Mouse (Mus musculus) frontal cortex, adult (tissue): ENCODE results near the gene Snx29.
"Not testable (repeated sequence)": the region's sequence is repeated elsewhere in the genome, so short reads cannot be mapped to it uniquely, and the experiment has no call there.

Experiments
- ATAC-seq: cut with Nextera tagmentation; 2 replicates; pipeline ENCODE4 v1.9.2; 2017; ENCODE audit warnings: mild to moderate bottlenecking, moderate library complexity, mixed read lengths; ENCODE audit not compliant: low TSS enrichment

Gene Snx29

DNA sequence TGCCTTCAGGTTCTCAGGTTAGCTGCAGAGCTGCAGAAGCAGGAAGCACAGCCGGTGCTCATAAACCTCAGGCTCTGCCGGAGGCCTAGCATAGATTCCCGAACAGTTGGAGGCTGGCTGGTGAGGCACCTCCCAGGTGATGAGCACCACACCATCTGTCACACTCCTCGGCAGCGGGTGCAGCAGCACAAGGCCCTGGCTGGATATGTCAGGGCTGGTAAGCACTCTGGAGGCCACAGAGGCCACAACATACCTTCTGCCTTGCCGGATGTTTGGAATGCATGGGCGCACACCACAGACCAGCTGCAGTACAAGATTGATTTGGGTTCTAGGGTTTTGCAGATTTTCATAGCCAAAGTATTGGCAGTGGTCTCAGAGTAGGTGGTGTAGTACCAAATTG, 172.2 kb downstream of the Snx29 start:
- ATAC-seq, result peak; percentile 59; the same call in 1 of the 2 replicates

DNA sequence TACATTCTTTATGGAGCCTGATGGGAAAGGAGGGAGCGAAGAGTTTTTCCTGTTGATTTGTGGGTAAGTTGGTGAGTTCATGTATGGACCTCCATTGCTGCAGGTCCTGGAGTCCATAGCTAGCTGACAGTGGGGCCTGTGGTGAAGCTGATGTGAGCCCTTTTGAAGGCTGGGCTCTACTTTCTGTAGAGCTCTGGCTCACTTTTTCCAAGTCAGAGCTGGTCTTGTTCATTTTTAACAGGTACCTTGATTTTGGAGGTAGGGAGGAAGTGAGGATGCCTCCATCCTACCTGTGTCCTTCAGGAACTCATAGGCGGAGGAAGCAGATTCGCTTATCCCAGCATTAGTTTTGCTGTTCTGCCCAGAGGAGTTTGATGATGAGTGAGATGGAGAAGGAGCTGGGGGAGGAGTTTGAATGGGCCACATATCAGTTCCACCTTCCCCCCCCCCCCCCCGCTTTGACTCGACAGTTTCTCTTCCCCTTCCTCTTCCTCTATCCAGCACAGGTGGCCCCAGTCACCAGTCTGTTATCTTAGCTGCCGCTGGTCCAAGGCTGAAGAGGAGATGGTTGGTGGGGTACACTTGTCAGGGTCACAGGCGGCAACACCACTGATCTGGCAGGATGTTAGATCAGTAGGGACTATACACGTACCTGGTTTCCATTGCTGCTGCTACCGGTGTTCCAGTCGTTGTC, 173.4 kb downstream of the Snx29 start:
- no peak for ATAC-seq

DNA sequence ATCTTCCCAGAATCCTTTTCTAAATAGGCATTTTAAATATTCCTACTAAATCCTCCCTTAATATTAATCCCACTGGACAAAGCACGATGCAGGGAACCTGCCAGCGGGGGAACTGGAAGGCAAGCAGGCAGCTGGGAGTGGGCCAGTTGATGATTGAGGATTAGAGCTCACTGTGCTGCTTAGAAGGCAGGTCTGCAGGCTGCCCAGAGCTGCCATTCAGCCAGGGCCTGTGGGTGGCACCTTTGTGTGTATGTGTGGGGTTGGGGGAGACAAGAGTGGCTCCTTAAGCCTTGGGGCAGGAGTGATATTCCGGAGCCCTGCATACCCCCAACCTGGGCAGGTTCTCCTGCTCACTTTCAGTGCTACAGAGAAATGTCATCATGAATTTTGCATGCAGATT, 174.0 kb downstream of the Snx29 start:
- no peak for ATAC-seq

DNA sequence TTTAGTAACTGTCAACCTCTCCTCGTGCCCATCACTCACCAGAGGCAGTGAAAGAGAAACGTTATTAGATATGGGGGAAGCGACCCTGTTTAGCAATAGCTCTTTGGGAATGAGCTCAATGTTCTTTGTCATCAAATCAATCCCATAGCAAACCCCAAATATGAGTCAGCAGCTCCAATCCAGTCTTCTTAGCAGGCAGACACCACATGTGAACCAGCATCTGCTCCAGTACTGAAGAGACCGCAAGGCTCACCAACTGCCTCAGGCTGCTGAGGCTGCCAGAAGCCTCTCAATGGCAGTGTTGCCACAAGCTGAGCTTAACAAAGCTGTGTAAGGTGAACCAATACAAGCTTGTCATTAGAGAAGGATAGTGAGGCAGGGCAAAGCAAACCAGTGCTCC, 177.4 kb downstream of the Snx29 start:
- ATAC-seq, result no peak

DNA sequence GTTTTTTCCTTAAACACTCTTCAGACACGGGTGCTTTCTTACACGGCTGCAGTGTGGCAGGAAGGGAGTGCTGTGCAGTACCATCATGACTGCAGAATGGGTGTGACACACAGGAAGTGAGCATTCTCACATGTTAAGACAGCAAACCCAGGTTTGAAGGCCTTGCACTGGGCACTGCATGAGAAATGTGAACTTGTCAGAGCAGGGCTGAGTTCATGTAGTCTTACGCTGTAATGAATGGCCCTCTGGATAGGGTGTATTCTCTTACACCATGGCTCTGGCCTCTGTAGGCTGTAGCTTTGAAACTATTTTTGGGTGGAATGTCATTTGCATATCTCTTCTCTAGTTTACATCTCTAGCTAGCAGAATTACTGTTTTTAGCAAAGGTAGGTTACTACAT, 178.4 kb downstream of the Snx29 start:
- ATAC-seq, result peak; percentile 61

DNA sequence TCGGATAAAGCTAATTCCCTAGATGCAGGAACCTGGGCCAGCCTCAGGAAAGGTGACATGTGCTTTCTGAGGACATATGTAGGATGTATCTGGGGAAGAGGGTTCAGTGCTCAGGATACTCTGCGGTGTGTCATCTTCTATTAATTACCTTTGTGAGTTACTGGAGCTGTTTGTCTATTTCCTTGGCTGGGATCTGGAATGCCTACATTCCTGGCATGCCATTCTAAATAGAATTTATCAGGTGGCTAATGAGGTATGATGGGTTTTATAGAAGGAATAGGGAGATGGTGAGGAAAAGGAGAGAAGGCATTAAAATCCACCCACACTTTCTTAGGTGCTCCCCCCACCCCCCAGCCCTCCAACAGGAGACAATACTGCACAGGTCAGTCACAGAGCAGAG, 178.9 kb downstream of the Snx29 start:
- no peak for ATAC-seq

DNA sequence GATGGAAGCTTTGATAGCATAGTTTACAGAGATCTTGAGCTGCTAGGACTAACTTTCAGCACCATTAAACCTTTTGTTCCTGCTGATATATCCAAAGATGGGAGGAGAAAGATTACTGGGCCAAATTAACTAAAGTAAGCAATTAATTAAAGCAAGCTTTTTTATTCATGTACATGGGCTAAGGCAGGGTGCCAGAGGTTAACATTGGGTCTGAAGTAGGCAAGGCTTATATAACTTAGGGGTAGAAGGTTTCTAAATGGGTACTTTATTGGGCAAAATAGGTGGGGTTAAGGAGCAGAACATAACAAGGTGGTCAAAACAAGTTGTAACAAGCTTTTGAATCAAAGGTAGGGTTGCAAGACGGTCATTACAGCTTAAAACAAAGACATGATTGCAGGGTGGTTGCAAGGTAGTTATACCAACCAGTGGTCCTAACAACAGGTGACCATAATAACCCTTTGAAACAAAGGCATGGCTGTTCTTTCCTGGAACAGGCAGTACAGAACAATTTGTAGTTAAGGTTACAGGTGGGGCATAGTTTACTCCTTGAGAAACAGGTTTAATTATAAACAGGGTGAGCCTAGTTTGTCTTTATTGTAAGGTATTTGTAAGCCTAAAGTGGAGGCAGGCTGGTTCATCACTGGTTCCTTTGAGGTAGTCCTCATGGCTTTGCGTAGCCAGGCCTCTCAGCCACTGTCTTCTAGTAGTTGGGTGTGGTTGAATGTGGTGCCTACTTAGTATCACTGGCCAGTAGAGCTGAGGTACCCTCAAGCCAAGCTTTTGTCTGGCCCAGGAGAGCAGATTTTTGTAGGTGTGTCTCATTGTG, 182.2 kb downstream of the Snx29 start:
- no peak for ATAC-seq

DNA sequence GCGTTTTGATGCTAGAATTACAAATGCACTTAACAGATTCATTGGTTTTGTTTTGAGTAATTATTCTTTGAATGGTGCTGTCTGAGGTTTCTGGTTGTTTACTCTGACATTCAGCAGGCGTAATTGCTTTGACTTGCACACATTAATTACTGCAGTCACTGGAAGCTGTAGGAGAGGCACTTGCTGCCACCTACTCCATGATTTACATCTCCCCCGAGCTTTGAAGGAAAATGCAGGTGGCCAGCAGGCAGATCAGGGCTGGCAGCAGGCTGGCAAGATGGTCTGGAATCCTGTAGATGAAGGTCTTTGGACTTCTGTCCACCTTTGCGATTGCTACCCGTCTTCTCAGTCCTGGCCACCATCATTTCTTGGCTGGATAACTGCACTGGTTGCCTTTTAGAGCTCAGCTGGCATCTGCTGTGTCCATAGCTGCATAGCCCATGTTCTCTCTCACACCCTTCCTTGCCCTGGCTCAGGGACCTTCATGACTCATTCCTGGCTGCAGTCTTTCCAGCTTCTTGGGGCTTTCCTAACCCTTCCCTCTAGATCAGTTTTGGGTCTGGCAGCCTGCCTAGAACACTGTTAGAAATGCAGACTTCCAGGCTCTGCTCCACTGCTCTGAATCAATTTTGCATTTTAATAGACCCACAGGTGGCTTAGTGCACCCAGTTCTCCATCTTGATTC, 182.9 kb downstream of the Snx29 start:
- peak; percentile 39; the same call in 1 of the 2 replicates for ATAC-seq

DNA sequence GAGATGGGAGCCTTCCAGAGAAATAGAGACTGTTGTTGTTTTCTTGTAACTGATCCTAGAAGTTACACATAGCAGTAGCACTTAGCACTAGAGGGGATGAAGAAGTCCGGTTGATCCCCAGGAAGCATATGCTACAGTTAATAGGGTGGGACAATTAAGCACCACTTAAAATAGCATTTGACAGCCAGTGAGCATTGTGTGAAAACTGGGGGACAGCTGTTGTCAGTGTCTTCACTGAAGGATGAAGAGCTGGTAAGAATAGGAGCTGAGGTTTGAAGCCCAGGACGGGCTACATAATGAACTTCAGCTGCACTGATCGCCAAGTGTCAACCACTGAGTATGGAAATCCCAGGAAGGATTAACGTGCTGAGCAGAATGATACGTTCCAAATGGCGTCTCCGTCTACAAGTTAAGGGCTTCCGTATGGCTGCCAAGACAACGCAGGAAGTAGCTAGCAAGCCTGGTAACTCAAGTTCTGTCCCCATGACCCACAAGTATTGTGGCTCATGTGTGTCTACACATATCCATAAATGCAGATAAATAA, 184.6 kb downstream of the Snx29 start:
- ATAC-seq, result no peak

DNA sequence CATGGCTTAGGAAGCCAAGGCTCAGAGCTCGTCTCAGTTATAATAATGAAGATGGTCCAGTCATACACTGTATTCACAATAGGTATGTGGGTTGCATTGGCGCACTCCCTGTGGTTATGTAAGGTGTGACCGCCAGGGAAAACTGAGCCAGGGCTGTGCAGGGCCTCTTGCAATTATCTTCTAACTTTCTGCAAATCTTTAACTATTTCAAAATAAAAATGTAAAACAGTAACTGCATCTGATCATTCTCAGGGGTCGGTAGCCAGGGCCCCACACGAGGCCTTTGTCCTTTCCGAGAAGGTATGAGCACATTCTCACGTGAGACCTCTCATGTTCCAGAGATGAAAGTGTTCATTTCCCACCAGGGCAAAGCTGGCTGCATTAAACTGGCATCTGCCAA, 185.6 kb downstream of the Snx29 start:
- no peak for ATAC-seq

DNA sequence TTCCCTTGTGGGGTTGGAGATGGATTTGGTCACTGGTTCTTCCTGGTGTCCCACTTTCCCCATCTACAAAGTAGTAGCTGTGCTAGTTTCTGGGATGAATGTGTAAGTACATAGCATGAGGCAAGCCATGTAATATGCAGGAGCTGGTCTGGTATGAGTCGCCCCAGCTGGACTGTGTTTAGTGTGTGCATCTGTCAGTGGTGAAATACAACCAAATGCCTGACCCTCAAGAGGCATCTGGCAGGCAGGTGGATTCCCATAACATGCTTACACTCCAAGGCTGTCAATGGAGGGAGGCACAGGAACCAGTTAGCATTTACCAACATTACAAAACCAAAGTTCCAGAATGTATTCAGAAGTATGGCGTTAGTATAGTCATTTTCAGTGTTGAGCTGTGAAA, 187.7 kb downstream of the Snx29 start:
- ATAC-seq, result no peak

DNA sequence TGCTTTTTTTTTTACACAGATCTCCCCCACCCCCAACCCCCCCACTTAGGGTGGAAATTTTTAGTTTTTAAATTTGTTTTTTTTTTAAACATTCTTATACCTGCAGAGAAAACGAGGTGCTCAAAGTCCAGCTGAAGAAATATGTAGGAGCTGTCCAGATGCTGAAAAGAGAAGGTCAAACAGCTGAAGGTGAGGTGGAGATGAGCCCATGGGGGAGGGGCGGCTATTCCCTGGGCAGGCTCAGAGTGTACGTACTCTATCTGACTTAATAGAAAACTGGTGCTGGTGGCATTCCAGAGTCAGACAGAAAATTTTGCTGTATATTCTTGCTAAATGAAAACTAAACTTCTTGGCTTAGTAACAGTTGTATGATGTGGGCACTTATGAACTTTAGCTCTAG, 188.1 kb downstream of the Snx29 start:
- ATAC-seq, result no peak

DNA sequence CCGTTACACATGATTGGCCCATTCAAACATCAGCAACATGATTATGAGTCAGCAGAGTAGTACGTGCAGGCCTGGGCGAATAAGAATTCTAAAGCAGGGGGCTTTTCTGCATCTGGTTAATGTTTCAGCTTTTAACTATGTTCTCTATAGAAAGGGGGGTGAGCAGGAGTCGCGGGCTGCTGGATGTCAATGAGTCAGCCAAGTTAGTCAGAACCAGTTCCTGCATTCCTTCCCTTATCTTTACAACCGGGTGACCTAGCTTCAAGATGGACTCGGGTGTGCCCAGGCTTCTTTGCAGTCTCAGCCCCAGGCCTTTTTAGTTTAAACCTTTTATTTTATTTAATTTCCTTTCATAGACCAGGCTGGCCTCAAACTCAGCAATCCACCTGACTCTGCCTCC, 189.0 kb downstream of the Snx29 start:
- ATAC-seq, result not testable (repeated sequence)

DNA sequence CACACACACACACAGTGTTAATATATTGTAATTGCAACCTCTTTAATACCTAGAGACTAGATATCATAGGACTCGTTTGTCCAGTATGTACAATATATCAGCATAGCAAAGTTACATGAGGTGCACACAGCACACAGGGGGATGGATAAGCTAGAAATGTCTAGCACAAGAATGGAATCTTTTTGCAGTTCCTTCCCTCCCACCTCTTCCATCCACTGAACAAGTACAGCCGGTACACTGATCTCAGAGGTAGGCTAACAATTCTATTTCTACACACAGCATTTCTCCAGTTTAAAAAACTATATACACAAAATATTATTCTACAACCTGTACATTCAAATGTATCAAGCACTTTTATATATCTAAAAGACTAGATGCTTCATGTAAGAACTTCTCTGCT, 194.0 kb downstream of the Snx29 start:
- peak; percentile 81; the same call in 1 of the 2 replicates for ATAC-seq

DNA sequence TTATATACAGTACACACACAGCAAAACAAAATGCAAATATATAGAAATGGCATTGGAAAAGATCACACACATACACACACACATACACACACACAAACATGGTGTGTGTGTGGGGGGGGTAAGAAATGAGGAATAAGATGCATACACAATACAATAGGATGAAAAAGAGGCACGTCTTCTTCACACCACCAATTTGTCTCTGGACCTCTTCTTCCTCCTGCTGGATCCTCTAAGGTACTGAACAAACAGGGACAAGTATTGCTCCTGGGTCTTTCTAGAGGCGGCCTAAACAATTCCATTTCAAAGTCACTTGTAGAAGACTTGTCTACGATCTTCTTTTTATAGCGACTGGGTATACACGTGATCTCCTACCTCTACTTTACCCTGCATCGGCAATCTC, 194.7 kb downstream of the Snx29 start:
- ATAC-seq, result no peak

DNA sequence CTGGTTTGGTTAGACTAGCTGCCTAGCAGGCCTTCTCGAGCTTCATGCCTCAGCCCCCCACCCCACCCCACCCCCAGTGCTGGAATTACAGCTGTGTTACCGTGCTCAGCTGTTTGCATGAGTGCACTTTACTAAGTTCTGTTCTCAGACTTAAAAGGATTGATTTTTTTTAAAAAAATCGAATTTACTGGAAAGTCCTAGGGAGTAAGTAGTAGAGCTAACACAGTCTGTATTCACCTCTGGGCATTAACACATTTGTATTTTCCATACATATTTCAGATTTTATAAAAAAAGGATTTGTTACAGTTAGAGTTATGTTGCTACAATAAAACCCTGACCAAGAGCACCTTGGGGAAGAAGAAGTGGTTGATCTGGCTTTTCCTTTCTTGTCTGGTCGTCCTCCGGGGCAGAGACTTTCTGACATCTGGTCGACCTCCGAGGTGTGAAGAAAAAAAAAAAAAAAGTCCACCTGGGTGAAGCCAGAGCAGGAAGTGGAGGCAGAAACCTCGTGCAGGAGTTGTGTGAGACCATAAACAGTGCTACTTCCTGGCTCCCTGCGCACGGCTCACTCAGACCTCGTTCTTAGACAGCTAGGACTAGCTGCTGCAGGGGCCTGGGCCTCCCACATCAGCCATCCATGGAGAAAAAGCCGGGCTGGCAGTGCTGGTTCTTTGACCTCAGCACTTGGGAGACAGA, 196.2 kb downstream of the Snx29 start:
- no peak for ATAC-seq

DNA sequence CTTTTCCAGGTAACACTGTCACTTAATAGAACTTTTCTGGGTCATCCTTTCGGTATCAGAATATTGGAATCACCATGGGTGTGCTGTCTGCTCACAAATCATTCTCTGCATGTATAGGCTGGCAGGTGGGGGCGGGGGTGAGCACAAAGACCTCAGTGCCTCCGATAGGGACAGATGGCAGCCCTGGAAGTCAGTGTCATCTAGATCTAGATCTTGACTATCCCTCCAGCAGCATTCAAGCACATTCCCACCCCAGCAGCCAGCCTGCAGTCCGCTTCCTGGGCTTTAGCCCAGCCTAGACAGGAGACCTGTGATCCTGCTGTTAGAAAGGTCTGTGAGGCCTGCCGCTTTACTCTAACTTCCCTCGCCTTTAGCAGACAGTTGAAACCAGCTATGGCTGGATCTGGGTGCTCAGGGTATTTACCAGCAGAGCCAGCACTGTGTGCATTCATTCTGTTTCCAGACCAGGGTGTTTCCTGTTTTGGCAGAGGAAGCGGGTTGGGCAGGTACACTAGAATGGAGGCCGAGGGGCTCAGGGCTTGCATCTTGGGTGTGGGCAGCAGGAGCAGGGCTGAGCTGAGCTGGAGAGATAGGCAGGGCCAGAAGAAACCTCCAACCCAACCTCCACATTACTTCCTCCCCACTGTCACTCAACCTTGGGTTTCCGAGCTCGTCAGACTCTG, 203.5 kb downstream of the Snx29 start:
- ATAC-seq, result peak; percentile 42; the same call in 1 of the 2 replicates

DNA sequence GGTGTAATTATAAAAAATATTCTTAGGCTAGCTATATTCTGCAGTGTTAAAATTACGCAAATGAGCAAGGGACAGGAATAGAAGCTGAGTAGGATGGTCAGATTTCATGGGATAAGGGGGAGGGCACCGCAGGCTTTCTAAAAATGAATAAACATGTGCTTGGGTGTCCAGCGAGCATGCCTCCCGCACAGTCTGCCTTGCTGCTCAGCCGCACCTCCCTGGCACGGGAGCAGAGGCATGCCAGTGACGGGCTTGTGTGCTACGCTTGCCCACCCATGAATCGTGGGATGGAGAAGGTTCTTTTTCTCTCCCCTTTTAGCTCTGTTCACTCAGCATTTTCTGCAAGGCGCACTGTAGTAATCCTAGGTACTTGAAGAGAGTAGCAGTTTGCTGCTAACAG, 204.3 kb downstream of the Snx29 start:
- peak; percentile 88 for ATAC-seq

DNA sequence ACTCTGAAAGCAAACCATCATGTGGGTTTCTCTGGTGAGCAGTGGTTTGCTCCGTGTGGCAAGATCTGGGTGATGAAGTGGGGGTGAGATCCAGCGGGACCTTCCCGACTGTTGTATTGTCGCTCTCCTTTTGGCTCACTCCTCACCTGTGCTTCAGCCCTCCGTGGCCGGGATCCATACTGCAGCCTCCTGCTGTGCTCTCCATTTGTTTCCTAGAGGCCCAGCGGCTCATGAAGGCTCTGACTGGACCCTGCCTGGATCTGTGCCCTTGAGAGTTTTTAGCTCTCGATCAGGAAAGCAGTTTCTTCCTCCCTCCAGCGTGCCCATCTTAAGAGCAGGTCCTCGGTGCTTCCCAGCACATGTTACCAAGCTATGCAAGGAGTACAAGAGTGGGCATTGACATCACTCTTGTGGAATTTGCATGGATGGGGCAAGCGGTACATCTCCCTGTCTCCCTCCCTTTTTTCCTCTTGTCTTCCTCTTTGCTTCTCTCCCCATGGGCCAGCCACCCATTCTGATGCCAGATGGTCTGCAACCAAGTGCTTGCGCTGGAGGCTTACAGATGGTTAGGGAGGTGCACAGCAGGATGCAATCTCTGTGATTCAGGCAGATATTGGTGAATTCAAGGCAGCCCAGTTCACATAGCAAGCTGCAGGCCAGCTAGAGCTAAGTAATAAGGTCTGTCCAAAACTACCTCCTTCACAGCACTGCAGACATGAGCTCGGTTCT, 207.9 kb downstream of the Snx29 start:
- ATAC-seq, result no peak

DNA sequence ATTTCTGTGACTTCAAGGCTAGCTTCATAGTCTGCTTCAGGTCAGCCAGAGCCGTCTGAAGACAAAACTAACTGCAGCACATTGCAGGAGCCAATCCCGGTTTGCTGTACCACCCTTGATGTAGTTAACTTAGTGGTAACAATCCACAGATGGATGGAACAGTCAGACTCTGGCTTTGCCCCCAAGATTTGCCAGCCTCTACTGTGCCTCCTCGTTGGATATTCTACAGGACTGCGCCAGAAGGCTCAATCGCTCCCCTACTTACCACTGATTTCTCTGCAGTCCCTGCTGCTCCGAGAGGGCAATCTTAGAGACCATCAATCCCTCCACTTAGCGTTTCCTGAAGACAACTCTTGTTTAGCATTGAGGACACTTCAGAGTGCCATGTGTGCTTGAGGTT, 208.7 kb downstream of the Snx29 start:
- ATAC-seq, result no peak

DNA sequence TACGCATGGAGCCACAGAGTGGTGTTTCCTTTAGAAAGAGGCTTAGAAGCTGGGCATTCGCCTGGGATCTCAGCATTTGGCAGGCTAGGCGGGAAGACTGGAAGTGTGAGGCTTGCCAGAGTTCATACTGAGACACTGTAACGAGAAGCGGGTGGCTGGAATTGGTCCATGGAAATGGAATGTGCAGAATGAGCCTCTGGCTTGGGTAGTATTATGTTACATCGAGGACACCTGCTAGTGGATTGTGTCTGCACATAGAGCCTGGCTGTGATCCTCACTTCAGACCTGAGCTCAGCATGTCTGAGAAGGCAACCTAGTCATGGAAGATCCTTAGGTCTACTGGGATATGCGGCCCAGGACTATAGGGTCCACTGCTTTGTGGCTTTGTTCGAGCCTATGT, 209.9 kb downstream of the Snx29 start:
- peak; percentile 54 for ATAC-seq
